Mouse (Mus musculus): ENCODE measurements at regions not wholly inside any gene's neighbourhood (a gene's known extent, or its start where the extent isn't known, plus 50 kb on each side); places are given as distances from the start of the nearest gene placed in this dataset.

DNA sequence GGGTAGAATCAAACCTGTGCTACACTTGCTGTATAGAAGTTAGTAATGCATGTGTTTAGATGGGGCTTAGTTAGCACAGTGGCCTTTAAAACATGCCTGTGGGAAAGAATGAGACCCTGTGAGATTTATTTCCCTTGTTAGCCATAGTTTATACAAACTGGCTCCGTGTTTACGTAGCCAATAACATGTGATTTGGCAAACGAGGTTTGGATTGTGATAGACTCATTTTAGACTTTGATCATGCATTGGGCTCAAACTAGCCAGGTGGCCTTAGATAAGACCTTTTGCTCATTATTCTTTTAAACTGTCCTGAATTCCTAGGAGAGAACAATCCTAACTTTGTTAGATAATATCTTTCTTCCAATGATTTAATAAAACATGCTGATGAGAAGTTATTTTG, 115.2 kb upstream of the Fam19a1 start:
- H3K36me3 ChIP-seq (ENCODE audit: control insufficient read depth, insufficient read depth, low read length) = no peaks in the 10 kb centered on the region
- DNase-seq (ENCODE audit: low spot score) (no peak), ATAC-seq (replicated peaks; ENCODE audit: low FRiP score) (no peak)
- whole genome bisulfite sequencing = 81% methylated on average over 3 of the region's 3 CpGs
- H3K4me3 ChIP-seq (ENCODE audit: low read depth, low read length) = no peak overlapping the region
- H3K9ac ChIP-seq (ENCODE audit: low read length) = no peak overlapping the region
- no peak overlapping the region for H3K4me2 ChIP-seq (ENCODE audit: low read depth, low read length, severe bottlenecking)
- H3K9me3 ChIP-seq (ENCODE audit: control insufficient read depth, low read length) = no peaks in the 10 kb centered on the region
- H3K27ac ChIP-seq (ENCODE audit: low read depth, low read length) = no peak overlapping the region
- no peaks in the 10 kb centered on the region for H3K27me3 ChIP-seq (ENCODE audit: control insufficient read depth, insufficient read depth, low read length)
- no peaks in the 10 kb centered on the region for H3K4me1 ChIP-seq (replicated peaks; ENCODE audit: control insufficient read depth, insufficient read depth, low read length)

- H3K27me3 ChIP-seq (ENCODE audit: control insufficient read depth, insufficient read depth, low read length) = no peaks in the 10 kb centered on the region
- H3K27ac ChIP-seq (ENCODE audit: low read depth, low read length) = no peak overlapping the region
- no peaks in the 10 kb centered on the region for H3K9me3 ChIP-seq (ENCODE audit: control insufficient read depth, low read length)
- H3K4me1 ChIP-seq (replicated peaks; ENCODE audit: control insufficient read depth, insufficient read depth, low read length) = no peaks in the 10 kb centered on the region
- 87% methylated on average over 5 of the region's 5 CpGs for WGBS
- H3K36me3 ChIP-seq (ENCODE audit: control insufficient read depth, insufficient read depth, low read length) = no peaks in the 10 kb centered on the region
- no peak overlapping the region for H3K4me3 ChIP-seq (ENCODE audit: low read depth, low read length)
- ATAC-seq (replicated peaks; ENCODE audit: low FRiP score) = no peak
- no peak overlapping the region for H3K9ac ChIP-seq (ENCODE audit: low read length)
- DNase-seq (ENCODE audit: low spot score) = no peak
- H3K4me2 ChIP-seq (ENCODE audit: low read depth, low read length, severe bottlenecking) = no peak overlapping the region
Measured at GRCm38 (mm10) chr6:95999441-95999840, 113.5 kb upstream of the Fam19a1 start.

- no peaks in the 10 kb centered on the region for H3K4me1 ChIP-seq (replicated peaks; ENCODE audit: control insufficient read depth, insufficient read depth, low read length)
- no peaks in the 10 kb centered on the region for H3K36me3 ChIP-seq (ENCODE audit: control insufficient read depth, insufficient read depth, low read length)
- no peak overlapping the region for H3K9ac ChIP-seq (ENCODE audit: low read length)
- H3K27me3 ChIP-seq (ENCODE audit: control insufficient read depth, insufficient read depth, low read length) = no peaks in the 10 kb centered on the region
- DNase-seq (ENCODE audit: low spot score) (no peak), ATAC-seq (replicated peaks; ENCODE audit: low FRiP score) (no peak)
- H3K27ac ChIP-seq (ENCODE audit: low read depth, low read length) = no peak overlapping the region
- H3K4me2 ChIP-seq (ENCODE audit: low read depth, low read length, severe bottlenecking) = no peak overlapping the region
- H3K4me3 ChIP-seq (ENCODE audit: low read depth, low read length) = no peak overlapping the region
- WGBS = 88% methylated on average over 10 of the region's 10 CpGs
- no peaks in the 10 kb centered on the region for H3K9me3 ChIP-seq (ENCODE audit: control insufficient read depth, low read length)
Measured at GRCm38 (mm10) chr6:96000011-96000476, 112.9 kb upstream of the Fam19a1 start.

GRCm38 (mm10) chr6:96011299-96011698, 101.7 kb upstream of the Fam19a1 start:
- H3K36me3 ChIP-seq (ENCODE audit: control insufficient read depth, insufficient read depth, low read length) = no peaks in the 10 kb centered on the region
- no peak for ATAC-seq (replicated peaks; ENCODE audit: low FRiP score)
- WGBS = 87% methylated on average over 5 of the region's 5 CpGs
- no peaks in the 10 kb centered on the region for H3K27me3 ChIP-seq (ENCODE audit: control insufficient read depth, insufficient read depth, low read length)
- DNase-seq (ENCODE audit: low spot score) = no peak
- H3K9ac ChIP-seq (ENCODE audit: low read length) = no peak overlapping the region
- H3K9me3 ChIP-seq (ENCODE audit: control insufficient read depth, low read length) = no peaks in the 10 kb centered on the region
- H3K27ac ChIP-seq (ENCODE audit: low read depth, low read length) = no peak overlapping the region
- no peak overlapping the region for H3K4me3 ChIP-seq (ENCODE audit: low read depth, low read length)
- H3K4me2 ChIP-seq (ENCODE audit: low read depth, low read length, severe bottlenecking) = no peak overlapping the region
- H3K4me1 ChIP-seq (replicated peaks; ENCODE audit: control insufficient read depth, insufficient read depth, low read length) = no peaks in the 10 kb centered on the region

DNA sequence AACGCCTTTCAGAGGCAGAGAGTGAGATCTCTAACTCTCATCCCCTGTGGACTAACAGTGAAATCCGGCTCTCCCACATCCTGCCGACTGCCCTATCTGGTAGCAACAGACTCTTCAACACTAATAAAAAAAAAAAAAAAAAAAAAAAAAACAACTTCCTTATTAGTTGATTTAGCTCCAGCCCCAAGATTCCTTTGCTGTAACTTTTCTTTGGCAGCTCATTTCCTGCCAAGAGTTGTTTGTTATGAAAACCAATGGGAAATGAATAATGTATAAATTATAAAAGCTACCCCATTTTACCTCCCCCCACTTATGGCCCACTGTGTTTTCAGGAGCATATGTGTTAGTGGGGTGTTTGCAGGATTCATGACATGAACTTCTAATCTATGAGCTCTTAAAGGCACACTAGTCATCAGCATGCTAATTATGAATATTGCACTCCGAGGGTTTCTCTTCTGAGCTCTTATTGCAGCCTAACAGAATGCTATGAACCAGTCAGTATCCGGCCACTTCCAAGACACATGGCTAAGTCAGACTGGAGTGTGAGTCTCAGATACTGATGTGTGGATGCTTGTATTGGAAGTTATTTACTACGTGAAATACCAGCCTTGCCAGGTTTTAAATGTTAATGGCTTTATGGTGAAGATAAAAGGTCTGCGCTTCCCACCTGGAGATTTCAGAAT, 84.8 kb upstream of the Fam19a1 start:
- WGBS = 86% methylated on average over 7 of the region's 7 CpGs
- no peak for DNase-seq (ENCODE audit: low spot score)

GRCm38 (mm10) chr6:96043711-96044110, 69.2 kb upstream of the Fam19a1 start:
- no peak overlapping the region for H3K4me3 ChIP-seq (ENCODE audit: low read depth, low read length)
- ATAC-seq (replicated peaks; ENCODE audit: low FRiP score) (no peak), DNase-seq (ENCODE audit: low spot score) (no peak)
- H3K4me1 ChIP-seq (replicated peaks; ENCODE audit: control insufficient read depth, insufficient read depth, low read length) = no peaks in the 10 kb centered on the region
- H3K9me3 ChIP-seq (ENCODE audit: control insufficient read depth, low read length) = no peaks in the 10 kb centered on the region
- WGBS = 89% methylated on average over 4 of the region's 4 CpGs
- H3K27ac ChIP-seq (ENCODE audit: low read depth, low read length) = no peak overlapping the region
- H3K36me3 ChIP-seq (ENCODE audit: control insufficient read depth, insufficient read depth, low read length) = no peaks in the 10 kb centered on the region
- H3K27me3 ChIP-seq (ENCODE audit: control insufficient read depth, insufficient read depth, low read length) = no peaks in the 10 kb centered on the region
- H3K4me2 ChIP-seq (ENCODE audit: low read depth, low read length, severe bottlenecking) = no peak overlapping the region
- no peak overlapping the region for H3K9ac ChIP-seq (ENCODE audit: low read length)

More for the DNA sequence above, 84.8 kb upstream of the Fam19a1 start:
- no peak overlapping the region for H3K4me2 ChIP-seq (ENCODE audit: low read depth, low read length, severe bottlenecking)
- no peak overlapping the region for H3K27ac ChIP-seq (ENCODE audit: low read depth, low read length)
- no peaks in the 10 kb centered on the region for H3K9me3 ChIP-seq (ENCODE audit: control insufficient read depth, low read length)
- no peaks in the 10 kb centered on the region for H3K36me3 ChIP-seq (ENCODE audit: control insufficient read depth, insufficient read depth, low read length)
- no peaks in the 10 kb centered on the region for H3K27me3 ChIP-seq (ENCODE audit: control insufficient read depth, insufficient read depth, low read length)
- no peak overlapping the region for H3K9ac ChIP-seq (ENCODE audit: low read length)
- no peaks in the 10 kb centered on the region for H3K4me1 ChIP-seq (replicated peaks; ENCODE audit: control insufficient read depth, insufficient read depth, low read length)
- H3K4me3 ChIP-seq (ENCODE audit: low read depth, low read length) = no peak overlapping the region
- no peak for ATAC-seq (replicated peaks; ENCODE audit: low FRiP score)

DNA sequence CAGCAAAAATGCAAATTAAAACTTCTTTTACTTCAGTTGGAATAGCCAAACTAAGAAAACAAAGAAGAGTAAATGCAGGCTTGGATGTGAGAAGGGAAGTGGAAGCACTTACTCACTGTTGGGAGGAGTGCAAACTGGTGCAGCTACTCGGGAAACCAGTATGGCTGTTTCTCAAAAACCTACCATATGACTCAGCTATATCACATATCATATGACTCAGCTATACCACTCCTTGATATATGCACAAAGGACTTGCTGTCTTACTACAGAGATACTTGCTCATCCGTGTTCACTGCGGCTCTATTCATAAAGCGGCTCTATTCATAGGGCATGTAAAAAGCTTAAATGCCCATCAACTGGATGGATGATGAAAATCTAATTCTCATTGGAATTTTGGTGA, 59.5 kb upstream of the Fam19a1 start:
- ATAC-seq (replicated peaks; ENCODE audit: low FRiP score) (no peak), DNase-seq (ENCODE audit: low spot score) (no peak)
- Histone ChIP-seq H3K9me3 (ENCODE audit: control insufficient read depth, low read length) (no peaks in the 10 kb centered on the region), H3K36me3 (ENCODE audit: control insufficient read depth, insufficient read depth, low read length) (no peaks in the 10 kb centered on the region), H3K4me1 (replicated peaks; ENCODE audit: control insufficient read depth, insufficient read depth, low read length) (no peaks in the 10 kb centered on the region), H3K4me2 (ENCODE audit: low read depth, low read length, severe bottlenecking) (no peak overlapping the region), H3K27ac (ENCODE audit: low read depth, low read length) (no peak overlapping the region), H3K9ac (ENCODE audit: low read length) (no peak overlapping the region), H3K27me3 (ENCODE audit: control insufficient read depth, insufficient read depth, low read length) (no peaks in the 10 kb centered on the region), H3K4me3 (ENCODE audit: low read depth, low read length) (no peak overlapping the region)
- WGBS = 90% methylated on average over 4 of the region's 4 CpGs

- DNase-seq (ENCODE audit: low spot score) (no peak), ATAC-seq (replicated peaks; ENCODE audit: low FRiP score) (no peak)
- Histone ChIP-seq H3K4me2 (ENCODE audit: low read depth, low read length, severe bottlenecking) (no peak overlapping the region), H3K4me1 (replicated peaks; ENCODE audit: control insufficient read depth, insufficient read depth, low read length) (no peaks in the 10 kb centered on the region), H3K27ac (ENCODE audit: low read depth, low read length) (no peak overlapping the region), H3K9me3 (ENCODE audit: control insufficient read depth, low read length) (no peaks in the 10 kb centered on the region), H3K4me3 (ENCODE audit: low read depth, low read length) (no peak overlapping the region), H3K9ac (ENCODE audit: low read length) (no peak overlapping the region), H3K27me3 (ENCODE audit: control insufficient read depth, insufficient read depth, low read length) (no peaks in the 10 kb centered on the region), H3K36me3 (ENCODE audit: control insufficient read depth, insufficient read depth, low read length) (no peaks in the 10 kb centered on the region)
- WGBS = 79% methylated on average over 2 of the region's 2 CpGs
Measured at GRCm38 (mm10) chr6:96057011-96057410, 55.9 kb upstream of the Fam19a1 start.

DNA sequence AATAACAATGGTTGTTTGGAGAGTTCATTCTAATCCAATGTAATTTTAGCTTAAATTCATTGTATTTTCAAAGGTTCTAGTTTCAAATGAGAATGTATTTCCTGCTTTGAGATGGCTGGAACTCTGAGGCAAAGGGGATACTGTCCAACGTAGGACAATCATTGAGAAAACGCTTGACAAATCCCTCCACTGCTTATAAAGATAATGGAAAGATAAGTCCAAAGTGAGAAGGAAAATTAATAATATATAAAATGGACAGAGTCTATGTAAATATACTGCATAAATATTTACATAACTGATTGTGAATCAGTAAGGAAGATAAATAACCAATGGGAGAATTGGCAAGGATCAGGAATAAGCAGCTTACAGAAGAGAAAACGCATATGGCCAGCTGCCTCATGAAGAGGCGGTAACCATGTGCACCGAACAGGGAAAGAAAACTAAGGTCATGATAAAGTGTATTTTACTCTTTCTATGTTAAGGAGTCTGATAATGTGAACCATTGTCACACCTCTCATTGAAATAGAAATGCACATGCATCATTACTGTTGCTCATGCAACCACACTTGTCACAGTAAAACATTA, 55.3 kb upstream of the Fam19a1 start:
- WGBS = 93% methylated on average over 5 of the region's 5 CpGs
- ATAC-seq (replicated peaks; ENCODE audit: low FRiP score) = no peak
- H3K9me3 ChIP-seq (ENCODE audit: control insufficient read depth, low read length) = no peaks in the 10 kb centered on the region
- H3K36me3 ChIP-seq (ENCODE audit: control insufficient read depth, insufficient read depth, low read length) = no peaks in the 10 kb centered on the region
- H3K9ac ChIP-seq (ENCODE audit: low read length) = no peak overlapping the region
- H3K4me1 ChIP-seq (replicated peaks; ENCODE audit: control insufficient read depth, insufficient read depth, low read length) = no peaks in the 10 kb centered on the region
- no peak for DNase-seq (ENCODE audit: low spot score)
- H3K27ac ChIP-seq (ENCODE audit: low read depth, low read length) = no peak overlapping the region
- H3K4me2 ChIP-seq (ENCODE audit: low read depth, low read length, severe bottlenecking) = no peak overlapping the region
- H3K4me3 ChIP-seq (ENCODE audit: low read depth, low read length) = no peak overlapping the region
- no peaks in the 10 kb centered on the region for H3K27me3 ChIP-seq (ENCODE audit: control insufficient read depth, insufficient read depth, low read length)

All from forebrain, embryonic 11.5 days (tissue).